In genomic region chr5:31220448-31221303, GRCm38 (mm10) we compare ENCODE assay signal across 8 mouse cellular contexts. TPM values are rescaled to one million over a fixed set of nuclear protein-coding genes. Genes with fewer than 3 reads are reported as not detected.
DNase-seq lines count a peak whose midpoint lies in the region; ATAC-seq and TF ChIP-seq lines count a peak whose summit lies in the region.

TSS of gene Ppm1g (minus strand) at chr5:31220687.

- peaks cover 25% of the 10 kb centered on the region for H3K4me1 ChIP-seq in G1E (ENCODE audit: insufficient read depth, low read depth, low read length)
- H3K4me1 ChIP-seq in forebrain, postnatal 0 days (ENCODE audit: insufficient read depth) = peaks cover 4% of the 10 kb centered on the region; the same call in 1 of the 2 replicates
- peaks cover 10% of the 10 kb centered on the region for H3K4me1 ChIP-seq in lung, embryonic 16.5 days (replicated peaks; ENCODE audit: control insufficient read depth, insufficient read depth, low read length)

- peak within 1 kb of the TSS; percentile 79 for H3K4me2 ChIP-seq in forebrain, postnatal 0 days (ENCODE audit: low read depth)
- H3K4me2 ChIP-seq in lung, embryonic 16.5 days (ENCODE audit: low read depth, low read length) = peak within 1 kb of the TSS; percentile 76

- H3K27ac ChIP-seq in forebrain, postnatal 0 days (ENCODE audit: low read depth, low read length) = peak within 1 kb of the TSS; percentile 97
- H3K27ac ChIP-seq in lung, embryonic 16.5 days (ENCODE audit: low read length) = peak within 1 kb of the TSS; percentile 90

- H3K9ac ChIP-seq in forebrain, postnatal 0 days = peak within 1 kb of the TSS; percentile 92
- peak within 1 kb of the TSS; percentile 94 for H3K9ac ChIP-seq in lung, embryonic 16.5 days (ENCODE audit: low read length)

- H3K27me3 ChIP-seq in G1E (ENCODE audit: insufficient read depth, low read length) = no peaks in the 10 kb centered on the region
- no peaks in the 10 kb centered on the region for H3K27me3 ChIP-seq in forebrain, postnatal 0 days (ENCODE audit: insufficient read depth, low read length)
- H3K27me3 ChIP-seq in lung, embryonic 16.5 days (ENCODE audit: control insufficient read depth, insufficient read depth, low read depth, low read length) = no peaks in the 10 kb centered on the region

- H3K36me3 ChIP-seq in G1E (replicated peaks) = peaks cover 12% of the 10 kb centered on the region
- H3K36me3 ChIP-seq in forebrain, postnatal 0 days (ENCODE audit: insufficient read depth) = no peaks in the 10 kb centered on the region
- no peaks in the 10 kb centered on the region for H3K36me3 ChIP-seq in lung, embryonic 16.5 days (ENCODE audit: control insufficient read depth, insufficient read depth, low read length)

- WGBS in forebrain, postnatal 0 days = under 1% methylated on average over 69 of the region's 70 CpGs
- under 1% methylated on average over 65 of the region's 70 CpGs for WGBS in lung, embryonic 16.5 days

- TF ChIP-seq CTCF in G1E (IDR thresholded peaks at IDR 0.05; ENCODE audit: low read depth, low read length) = no peak
- TF ChIP-seq CTCF in forebrain, postnatal 0 days (IDR thresholded peaks at IDR 0.05; ENCODE audit: low read depth) = peak; percentile 1; the same call in 1 of the 2 replicates

- DNase-seq in G1E (ENCODE audit: low spot score) = peak; percentile 90
- peak; percentile 95 to 98 for DNase-seq in cerebellum, adult 18-20 months
- DNase-seq in forebrain, postnatal 0 days = peak; percentile 98
- peak; percentile 99 for DNase-seq in heart, postnatal 4 days
- peak; percentile 79 for DNase-seq in layer of hippocampus, adult 9-10 months (ENCODE audit: low spot score)
- peak; percentile 97 for DNase-seq in ovary, postnatal 10 days (ENCODE audit: low spot score)
- DNase-seq in thymus, postnatal 10 days (ENCODE audit: low spot score in 2 of 2) = peak; percentile 94 to 98

- peak; percentile 71 for ATAC-seq in G1E (ENCODE audit: extremely low read depth, insufficient number of reproducible peaks, low FRiP score, poor library complexity, severe bottlenecking)
- ATAC-seq in forebrain, postnatal 0 days = peak; percentile 93
- peak; percentile 97 for ATAC-seq in lung, embryonic 16.5 days (ENCODE audit: low read depth)

- H3K4me3 ChIP-seq in G1E (ENCODE audit: low read depth, low read length) = peak within 1 kb of the TSS; percentile 99
- H3K4me3 ChIP-seq in forebrain, postnatal 0 days (ENCODE audit: low read depth, low read length) = peak within 1 kb of the TSS; percentile 100
- H3K4me3 ChIP-seq in lung, embryonic 16.5 days (ENCODE audit: low read length) = peak within 1 kb of the TSS; percentile 99

- H3K9me3 ChIP-seq in G1E (replicated peaks) = no peaks in the 10 kb centered on the region
- no peaks in the 10 kb centered on the region for H3K9me3 ChIP-seq in forebrain, postnatal 0 days (ENCODE audit: low read length)
- no peaks in the 10 kb centered on the region for H3K9me3 ChIP-seq in lung, embryonic 16.5 days (ENCODE audit: control insufficient read depth, low read length)

RNA-seq across cellular contexts. Expression of gene Ppm1g, which starts in this region (rescaled TPM):
- total RNA-seq in G1E (2014; fragmentation: Nextera tagmentation) (168 and 173 TPM in 2 replicates), G1E (2017) (158 and 176 TPM in 2 replicates)
- polyA plus RNA-seq in G1E (2012) = 297 and 362 TPM in 2 replicates
- 93.4 and 102 TPM in 2 replicates for total RNA-seq in forebrain, postnatal 0 days (2014; rRNA removed)
- polyA plus RNA-seq in forebrain, postnatal 0 days (2015; fragmentation: Nextera tagmentation; extraction: Ambion mirVana) = 156 and 175 TPM in 2 replicates
- total RNA-seq in heart, postnatal 4 days (2021) = 10 to 100 TPM; 94.7 to 97.0 TPM
- polyA plus RNA-seq in lung, embryonic 16.5 days (2015; fragmentation: Nextera tagmentation; extraction: Ambion mirVana) = 122 and 126 TPM in 2 replicates

Comparison
In these comparisons a context has a peak if more than half of its experiments do, and no peak if none do; other contexts are left out.
1. Peak in every context shown above with its lines: DNase-seq, ATAC-seq, H3K4me3 ChIP-seq and H3K27ac ChIP-seq.